Mouse (Mus musculus): ENCODE results near the gene Ap4b1. TPM values are rescaled to one million over a fixed set of nuclear protein-coding genes. Genes with fewer than 3 reads are reported as not detected.
"Not testable (repeated sequence)": the region's sequence is repeated elsewhere in the genome, so short reads cannot be mapped to it uniquely, and the experiment has no call there.

Gene Ap4b1
- polyA plus RNA-seq, 1 experiment, result 19.2 TPM

- Histone ChIP-seq H3K27ac (ENCODE audit: insufficient read depth, low read length) (peak overlapping the region; percentile 40; the same call in 1 of the 2 replicates), H3K4me3 (replicated peaks; ENCODE audit: insufficient read depth, low read depth, low read length) (no peak overlapping the region), H3K27me3 (ENCODE audit: control insufficient read depth, insufficient read depth, low read length) (no peaks in the 10 kb centered on the region), H3K4me1 (ENCODE audit: control insufficient read depth, insufficient read depth, low read length) (peaks cover 11% of the 10 kb centered on the region)
- no peak for DNase-seq
- 74% methylated on average over 8 of the region's 8 CpGs for WGBS
- TF ChIP-seq CTCF (IDR thresholded peaks at IDR 0.05; ENCODE audit: borderline replicate concordance, insufficient read depth, low read depth, low read length), result no peak
- TF ChIP-seq POLR2A (IDR thresholded peaks at IDR 0.05; ENCODE audit: borderline replicate concordance, insufficient read depth, low read length), result no peak
Measured at GRCm38 (mm10) chr3:103802861-103803260, 6.5 kb upstream of the Ap4b1 start.

GRCm38 (mm10) chr3:103805671-103806070, 3.6 kb upstream of the Ap4b1 start:
- Histone ChIP-seq H3K27ac (ENCODE audit: insufficient read depth, low read length) (no peak overlapping the region), H3K27me3 (ENCODE audit: control insufficient read depth, insufficient read depth, low read length) (no peaks in the 10 kb centered on the region), H3K4me1 (ENCODE audit: control insufficient read depth, insufficient read depth, low read length) (peaks cover 14% of the 10 kb centered on the region), H3K4me3 (replicated peaks; ENCODE audit: insufficient read depth, low read depth, low read length) (no peak overlapping the region)
- TF ChIP-seq CTCF (IDR thresholded peaks at IDR 0.05; ENCODE audit: borderline replicate concordance, insufficient read depth, low read depth, low read length) (no peak), POLR2A (IDR thresholded peaks at IDR 0.05; ENCODE audit: borderline replicate concordance, insufficient read depth, low read length) (no peak)
- WGBS, result 94% methylated on average over 1 of the region's 1 CpGs
- no peak for DNase-seq

- TF ChIP-seq CTCF (IDR thresholded peaks at IDR 0.05; ENCODE audit: borderline replicate concordance, insufficient read depth, low read depth, low read length) (no peak), POLR2A (IDR thresholded peaks at IDR 0.05; ENCODE audit: borderline replicate concordance, insufficient read depth, low read length) (no peak)
- H3K27me3 ChIP-seq (ENCODE audit: control insufficient read depth, insufficient read depth, low read length), result no peaks in the 10 kb centered on the region
- DNase-seq, result no peak
- H3K27ac ChIP-seq (ENCODE audit: insufficient read depth, low read length), result peak overlapping the region; percentile 91
- peaks cover 4% of the 10 kb centered on the region; the same call in 1 of the 2 replicates for H3K4me1 ChIP-seq (ENCODE audit: control insufficient read depth, insufficient read depth, low read length)
- peak overlapping the region; percentile 91 for H3K4me3 ChIP-seq (replicated peaks; ENCODE audit: insufficient read depth, low read depth, low read length)
- 2% methylated on average over 14 of the region's 14 CpGs for WGBS
Measured at GRCm38 (mm10) chr3:103809799-103810150, 455 bp downstream of the Ap4b1 start.

GRCm38 (mm10) chr3:103810967-103811366, 1.6 kb downstream of the Ap4b1 start:
- Histone ChIP-seq H3K27me3 (ENCODE audit: control insufficient read depth, insufficient read depth, low read length) (no peaks in the 10 kb centered on the region), H3K4me3 (replicated peaks; ENCODE audit: insufficient read depth, low read depth, low read length) (no peak overlapping the region), H3K27ac (ENCODE audit: insufficient read depth, low read length) (no peak overlapping the region), H3K4me1 (ENCODE audit: control insufficient read depth, insufficient read depth, low read length) (peaks cover 4% of the 10 kb centered on the region; the same call in 1 of the 2 replicates)
- no peak for TF ChIP-seq POLR2A (IDR thresholded peaks at IDR 0.05; ENCODE audit: borderline replicate concordance, insufficient read depth, low read length)
- TF ChIP-seq CTCF (IDR thresholded peaks at IDR 0.05; ENCODE audit: borderline replicate concordance, insufficient read depth, low read depth, low read length), result no peak
- no peak for DNase-seq
- 88% methylated on average over 6 of the region's 6 CpGs for WGBS

GRCm38 (mm10) chr3:103827548-103827947, 18.2 kb downstream of the Ap4b1 start:
- no peak for TF ChIP-seq POLR2A (IDR thresholded peaks at IDR 0.05; ENCODE audit: borderline replicate concordance, insufficient read depth, low read length)
- peak; percentile 41; the same call in 1 of the 2 replicates for TF ChIP-seq CTCF (IDR thresholded peaks at IDR 0.05; ENCODE audit: borderline replicate concordance, insufficient read depth, low read depth, low read length)

GRCm38 (mm10) chr3:103829036-103829435, 19.7 kb downstream of the Ap4b1 start:
- no peak for DNase-seq
- no peak overlapping the region for H3K27ac ChIP-seq (ENCODE audit: insufficient read depth, low read length)
- H3K4me3 ChIP-seq (replicated peaks; ENCODE audit: insufficient read depth, low read depth, low read length), result no peak overlapping the region
- H3K4me1 ChIP-seq (ENCODE audit: control insufficient read depth, insufficient read depth, low read length), result no peaks in the 10 kb centered on the region
- WGBS, result 88% methylated on average over 3 of the region's 3 CpGs
- no peaks in the 10 kb centered on the region for H3K27me3 ChIP-seq (ENCODE audit: control insufficient read depth, insufficient read depth, low read length)
- TF ChIP-seq POLR2A (IDR thresholded peaks at IDR 0.05; ENCODE audit: borderline replicate concordance, insufficient read depth, low read length) (no peak), CTCF (IDR thresholded peaks at IDR 0.05; ENCODE audit: borderline replicate concordance, insufficient read depth, low read depth, low read length) (no peak)

More at GRCm38 (mm10) chr3:103827548-103827947, 18.2 kb downstream of the Ap4b1 start:
- Histone ChIP-seq H3K27me3 (ENCODE audit: control insufficient read depth, insufficient read depth, low read length) (no peaks in the 10 kb centered on the region), H3K4me1 (ENCODE audit: control insufficient read depth, insufficient read depth, low read length) (no peaks in the 10 kb centered on the region), H3K4me3 (replicated peaks; ENCODE audit: insufficient read depth, low read depth, low read length) (no peak overlapping the region), H3K27ac (ENCODE audit: insufficient read depth, low read length) (no peak overlapping the region)
- DNase-seq, result no peak

- not testable (repeated sequence) for H3K27ac ChIP-seq (ENCODE audit: insufficient read depth, low read length); H3K27me3 ChIP-seq (ENCODE audit: control insufficient read depth, insufficient read depth, low read length); H3K4me3 ChIP-seq (replicated peaks; ENCODE audit: insufficient read depth, low read depth, low read length); H3K4me1 ChIP-seq (ENCODE audit: control insufficient read depth, insufficient read depth, low read length); DNase-seq
- WGBS, result 69% methylated on average over 1 of the region's 1 CpGs
Measured at GRCm38 (mm10) chr3:103830681-103831080, 21.4 kb downstream of the Ap4b1 start.

- no peak overlapping the region for H3K4me3 ChIP-seq (replicated peaks; ENCODE audit: insufficient read depth, low read depth, low read length)
- no peaks in the 10 kb centered on the region for H3K27me3 ChIP-seq (ENCODE audit: control insufficient read depth, insufficient read depth, low read length)
- DNase-seq, result peak; percentile 40 to 68
- H3K27ac ChIP-seq (ENCODE audit: insufficient read depth, low read length), result no peak overlapping the region
- H3K4me1 ChIP-seq (ENCODE audit: control insufficient read depth, insufficient read depth, low read length), result no peaks in the 10 kb centered on the region
- TF ChIP-seq POLR2A (IDR thresholded peaks at IDR 0.05; ENCODE audit: borderline replicate concordance, insufficient read depth, low read length) (no peak), CTCF (IDR thresholded peaks at IDR 0.05; ENCODE audit: borderline replicate concordance, insufficient read depth, low read depth, low read length) (no peak)
- 15% methylated on average over 7 of the region's 7 CpGs for WGBS
Measured at GRCm38 (mm10) chr3:103831146-103831545, 21.8 kb downstream of the Ap4b1 start.
